Mouse (Mus musculus): ENCODE measurements around the gene Trpv2.

DNA sequence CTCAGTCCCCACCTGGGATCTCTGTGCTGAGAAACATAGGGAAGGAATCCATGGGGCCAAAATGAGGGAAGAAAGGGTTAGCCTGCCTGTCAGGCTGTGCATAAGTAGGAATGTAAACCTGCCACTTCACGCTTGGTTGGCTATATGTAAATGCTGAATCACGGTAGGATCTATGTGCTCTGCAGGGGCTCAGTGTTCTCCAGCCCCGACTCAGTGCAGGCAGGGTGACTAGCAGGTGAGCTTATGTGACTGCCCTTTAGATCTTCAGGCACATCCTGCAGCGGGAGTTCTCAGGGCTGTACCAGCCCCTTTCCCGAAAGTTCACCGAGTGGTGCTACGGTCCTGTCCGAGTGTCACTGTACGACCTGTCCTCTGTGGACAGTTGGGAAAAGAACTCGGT lies 15.1 kb downstream of the Trpv2 start:
- no peak for TF ChIP-seq CTCF (IDR thresholded peaks at IDR 0.05; ENCODE audit: borderline replicate concordance, insufficient read depth, low read depth, low read length)
- TF ChIP-seq POLR2A (IDR thresholded peaks at IDR 0.05; ENCODE audit: borderline replicate concordance, insufficient read depth, low read length) = no peak

Data from cerebellum, adult 2 months (tissue).